Mouse (Mus musculus) MEL (cell line): ENCODE data around the gene Padi1. TPM values are rescaled to one million over a fixed set of nuclear protein-coding genes. Genes with fewer than 3 reads are reported as not detected.

Experiments
- DNase-seq: peaks from one replicate; pipeline ENCODE4 v3.0.0; 2011; ENCODE audit warnings: low read depth, low spot score
- H3K27ac ChIP-seq: 2 replicates; pipeline ENCODE4 v1.5.1; 2012; ENCODE audit warnings: low read depth, mild to moderate bottlenecking, control low read depth, low read length, moderate library complexity; ENCODE audit not compliant: control insufficient read depth
- H3K27me3 ChIP-seq, 2 experiments: fragments of 150-350 bp in 1 of 2; sonication (generic) in 1 of 2; 2 replicates each; pipeline ENCODE4 v1.6.1; 2012; ENCODE audit warnings: low read length in 2 of 2, mild to moderate bottlenecking in 2 of 2, improper control_type of control experiment in 1 of 2, moderate library complexity in 1 of 2; ENCODE audit not compliant: insufficient read depth in 2 of 2, control insufficient read depth in 1 of 2
- H3K36me3 ChIP-seq, 2 experiments: 2 replicates each; pipeline ENCODE4 v1.6.1; 2012 to 2014; ENCODE audit warnings: low read length in 2 of 2, improper control_type of control experiment in 1 of 2, inconsistent platforms in 1 of 2, mild to moderate bottlenecking in 1 of 2; ENCODE audit not compliant: insufficient read depth in 2 of 2, control insufficient read depth in 1 of 2
- H3K4me1 ChIP-seq, 2 experiments: fragments of 150-350 bp in 1 of 2; sonication (generic) in 1 of 2; 2 replicates each; pipeline ENCODE4 v1.6.1; 2012; ENCODE audit warnings: low read length in 2 of 2, improper control_type of control experiment in 1 of 2, mild to moderate bottlenecking in 1 of 2; ENCODE audit not compliant: insufficient read depth in 2 of 2, control insufficient read depth in 1 of 2
- H3K4me3 ChIP-seq, 2 experiments: fragments of 150-350 bp in 1 of 2; sonication (generic) in 1 of 2; 2 replicates each; pipeline ENCODE4 v1.5.1; 2012; ENCODE audit warnings: low read depth in 2 of 2, low read length in 2 of 2, mild to moderate bottlenecking in 2 of 2, moderate library complexity in 2 of 2, control low read depth in 1 of 2, improper control_type of control experiment in 1 of 2; ENCODE audit not compliant: control insufficient read depth in 1 of 2, insufficient read depth in 1 of 2
- H3K79me2 ChIP-seq: 2 replicates; pipeline ENCODE4 v1.6.1; 2012; ENCODE audit warnings: mild to moderate bottlenecking, low read length, moderate library complexity; ENCODE audit not compliant: control insufficient read depth, poor library complexity, insufficient read depth
- H3K9ac ChIP-seq: 2 replicates; pipeline ENCODE4 v1.6.1; 2012; ENCODE audit warnings: low read depth, mild to moderate bottlenecking, control low read depth, low read length, moderate library complexity; ENCODE audit not compliant: control insufficient read depth, poor library complexity, severe bottlenecking
- H3K9me3 ChIP-seq: fragments of 150-350 bp; sonication (generic); replicated peaks from 2 replicates; pipeline ENCODE4 v1.6.1; 2012; ENCODE audit warnings: mild to moderate bottlenecking, low read length, improper control_type of control experiment, moderate library complexity; ENCODE audit not compliant: insufficient read depth
- CHD1 ChIP-seq: IDR thresholded peaks from 2 replicates; pipeline ENCODE4 v1.6.1; 2012; ENCODE audit warnings: low read depth, mild to moderate bottlenecking, inconsistent platforms, low read length, improper control_type of control experiment
- E2F4 ChIP-seq: IDR thresholded peaks from 2 replicates; pipeline ENCODE4 v1.6.1; 2011; ENCODE audit warnings: low read depth, low read length, improper control_type of control experiment, borderline replicate concordance
- ELF1 ChIP-seq: IDR thresholded peaks from 2 replicates; pipeline ENCODE4 v1.6.1; 2014; ENCODE audit warnings: low read depth, mild to moderate bottlenecking, inconsistent platforms, low read length, improper control_type of control experiment, moderate library complexity
- ETS1 ChIP-seq: IDR thresholded peaks from 2 replicates; pipeline ENCODE4 v1.6.1; 2012; ENCODE audit warnings: low read depth, mild to moderate bottlenecking, inconsistent platforms, low read length, improper control_type of control experiment, moderate library complexity
- GATA1 ChIP-seq: IDR thresholded peaks from 2 replicates; pipeline ENCODE4 v1.6.1; 2011; ENCODE audit warnings: low read depth, low read length, improper control_type of control experiment
- JUND ChIP-seq: IDR thresholded peaks from 2 replicates; pipeline ENCODE4 v1.6.1; 2011; ENCODE audit warnings: low read depth, mild to moderate bottlenecking, improper control_type of control experiment, low read length
- KAT2A ChIP-seq: conservative IDR thresholded peaks from 2 replicates; pipeline ENCODE4 v1.6.1; 2012; ENCODE audit warnings: low read depth, low read length, improper control_type of control experiment, inconsistent platforms
- MAZ ChIP-seq: IDR thresholded peaks from 2 replicates; pipeline ENCODE4 v1.6.1; 2012; ENCODE audit warnings: low read depth, mild to moderate bottlenecking, inconsistent platforms, low read length, improper control_type of control experiment
- MXI1 ChIP-seq: IDR thresholded peaks from 2 replicates; pipeline ENCODE4 v1.6.1; 2011; ENCODE audit warnings: mild to moderate bottlenecking, low read depth, low read length, improper control_type of control experiment
- POLR2A ChIP-seq, 2 experiments: IDR thresholded peaks; 2 replicates each; pipeline ENCODE4 v1.6.1; 2011 to 2012; ENCODE audit warnings: low read length in 2 of 2, mild to moderate bottlenecking in 2 of 2, control low read depth in 1 of 2, improper control_type of control experiment in 1 of 2, low read depth in 1 of 2, moderate library complexity in 1 of 2; ENCODE audit not compliant: control insufficient read depth in 1 of 2, insufficient read depth in 1 of 2, poor library complexity in 1 of 2
- POLR2AphosphoS2 ChIP-seq: IDR thresholded peaks from 2 replicates; pipeline ENCODE4 v1.6.1; 2011; ENCODE audit warnings: low read length, improper control_type of control experiment
- TBP ChIP-seq: IDR thresholded peaks from 2 replicates; pipeline ENCODE4 v1.8.0; 2011; ENCODE audit warnings: low read depth, low read length, improper control_type of control experiment
- USF2 ChIP-seq, 2 experiments: IDR thresholded peaks; 2 replicates each; pipeline ENCODE4 v1.6.1; 2011 to 2012; ENCODE audit warnings: improper control_type of control experiment in 2 of 2, low read length in 2 of 2, borderline replicate concordance in 1 of 2, inconsistent platforms in 1 of 2, low read depth in 1 of 2, mild to moderate bottlenecking in 1 of 2; ENCODE audit not compliant: insufficient read depth in 1 of 2
- polyA plus RNA-seq, 2 experiments: library from polyadenylated mRNA; stranded (reverse) in 1 of 2; unstranded in 1 of 2; fragments of >175 nt in 1 of 2; fragments of >200 nt in 1 of 2; gene quantifications; 2 replicates each; pipeline versions ENCODE4 v1.2.1 to v1.2.4; 2012; ENCODE audit warnings: low replicate concordance in 2 of 2, low read depth in 1 of 2; ENCODE audit not compliant: insufficient read length in 2 of 2, insufficient read depth in 1 of 2, missing spikeins in 1 of 2
- total RNA-seq: library from RNA; depleted of rRNA; stranded (reverse); fragments of 300-350 nt; gene quantifications from 2 replicates; pipeline ENCODE4 v1.2.3, GENCODE M21; 2012

Gene Padi1
- total and polyA plus RNA-seq, 3 experiments, result 0.31 to 0.40 TPM; not detected in 1

GRCm38 (mm10) chr4:140801364-140801763, 44.2 kb downstream of the Padi1 start:
- TF ChIP-seq POLR2A (IDR thresholded peaks at IDR 0.05; ENCODE audit: control insufficient read depth in 1 of 2, insufficient read depth in 1 of 2, low read depth in 1 of 2, low read length in 2 of 2, poor library complexity in 1 of 2) (no peak), MAZ (no peak), TBP (no peak), MXI1 (no peak), USF2 (IDR thresholded peaks at IDR 0.05; ENCODE audit: borderline replicate concordance in 1 of 2, insufficient read depth in 1 of 2, low read depth in 1 of 2, low read length in 2 of 2) (no peak), JUND (no peak), KAT2A (no peak), POLR2AphosphoS2 (no peak), CHD1 (no peak)
- Histone ChIP-seq H3K4me1 (no peaks in the 10 kb centered on the region), H3K4me3 (no peak overlapping the region), H3K9me3 (no peaks in the 10 kb centered on the region), H3K27ac (no peak overlapping the region), H3K79me2 (peaks cover under 1% of the 10 kb centered on the region), H3K36me3 (peaks cover 0 to 4% of the 10 kb centered on the region in 2 experiments; a peak in 1 of 4 replicates), H3K27me3 (no peaks in the 10 kb centered on the region), H3K9ac (no peak overlapping the region)
- no peak for DNase-seq

GRCm38 (mm10) chr4:140796786-140797185, 48.8 kb downstream of the Padi1 start:
- Histone ChIP-seq H3K4me3 (no peak overlapping the region), H3K27me3 (no peaks in the 10 kb centered on the region), H3K9ac (no peak overlapping the region), H3K9me3 (no peaks in the 10 kb centered on the region), H3K4me1 (no peaks in the 10 kb centered on the region), H3K36me3 (peaks cover 0 to 5% of the 10 kb centered on the region in 2 experiments; a peak in 2 of 4 replicates), H3K27ac (no peak overlapping the region), H3K79me2 (no peaks in the 10 kb centered on the region)
- no peak for DNase-seq
- TF ChIP-seq ELF1, result no peak
- no peak for TF ChIP-seq GATA1

- Histone ChIP-seq H3K27ac (no peak overlapping the region), H3K9me3 (no peaks in the 10 kb centered on the region), H3K4me1 (no peaks in the 10 kb centered on the region), H3K9ac (no peak overlapping the region), H3K36me3 (peaks cover 0 to 5% of the 10 kb centered on the region in 2 experiments; a peak in 2 of 4 replicates), H3K27me3 (no peaks in the 10 kb centered on the region), H3K4me3 (no peak overlapping the region), H3K79me2 (no peaks in the 10 kb centered on the region)
- DNase-seq, result no peak
- TF ChIP-seq CHD1 (no peak), E2F4 (no peak), ETS1 (no peak)
Observed at GRCm38 (mm10) chr4:140794678-140795077, 50.9 kb downstream of the Padi1 start.
